Mouse (Mus musculus) adrenal gland, postnatal 14 days (tissue): ENCODE results near the gene Borcs5. TPM values are rescaled to one million over a fixed set of nuclear protein-coding genes. Genes with fewer than 3 reads are reported as not detected.
A peak's percentile ranks its signal among the peaks of the same experiment; 100 is the strongest.

Experiments
- DNase-seq: peaks from one replicate; pipeline ENCODE4 v3.0.0; 2021; ENCODE audit warnings: mixed read lengths
- long read RNA-seq, 2 experiments: library from polyadenylated mRNA; stranded (forward); transcript quantifications; one replicate each; pipeline ENCODE4 v2.0.0; 2021
- total RNA-seq: library from RNA; stranded (reverse); gene quantifications from 2 replicates; pipeline ENCODE4 v1.2.3, GENCODE M21; 2021

The Borcs5 gene
- total RNA-seq = 11.9 TPM in 2 replicates
- long read RNA-seq, experiment 1, transcript Borcs5-201 (4 exons, 1,764 nt) = major isoform, 25 of 29 reads
- long read RNA-seq, experiment 1, partial matches to known transcripts = 0 of 29 reads
- long read RNA-seq, experiment 1, other reads (novel, unspliced or antisense) = 4 of 29 reads
- long read RNA-seq, experiment 2, transcript Borcs5-201 (4 exons, 1,764 nt) = major isoform, 17 of 23 reads
- long read RNA-seq, experiment 2, partial matches to known transcripts = 1 of 23 reads
- long read RNA-seq, experiment 2, other reads (novel, unspliced or antisense) = 4 of 23 reads

DNA sequence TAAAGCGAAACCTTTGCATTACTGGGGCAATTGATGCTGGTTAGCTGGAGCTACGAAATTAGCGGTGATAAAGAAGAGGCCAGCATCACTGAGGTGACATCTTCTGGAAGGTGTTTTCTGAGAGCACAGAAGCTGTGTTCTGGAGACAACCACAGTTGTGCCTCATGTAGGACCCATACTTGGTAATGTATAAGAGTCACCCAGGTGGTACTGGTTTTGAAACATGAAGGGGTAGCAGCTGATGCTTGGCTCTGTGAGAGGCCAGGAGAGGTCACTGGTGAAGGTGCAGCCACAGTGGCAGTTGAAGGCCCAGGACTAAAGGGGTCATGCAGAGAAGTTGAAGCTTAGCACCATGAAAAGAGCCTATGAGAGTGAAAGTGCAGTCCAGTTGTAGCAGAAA lies at the start of gene Borcs5:
Gene Borcs5, plus strand, starts transcription at position 301 of the 400 bp plus-strand sequence.
- no peak for DNase-seq

DNA sequence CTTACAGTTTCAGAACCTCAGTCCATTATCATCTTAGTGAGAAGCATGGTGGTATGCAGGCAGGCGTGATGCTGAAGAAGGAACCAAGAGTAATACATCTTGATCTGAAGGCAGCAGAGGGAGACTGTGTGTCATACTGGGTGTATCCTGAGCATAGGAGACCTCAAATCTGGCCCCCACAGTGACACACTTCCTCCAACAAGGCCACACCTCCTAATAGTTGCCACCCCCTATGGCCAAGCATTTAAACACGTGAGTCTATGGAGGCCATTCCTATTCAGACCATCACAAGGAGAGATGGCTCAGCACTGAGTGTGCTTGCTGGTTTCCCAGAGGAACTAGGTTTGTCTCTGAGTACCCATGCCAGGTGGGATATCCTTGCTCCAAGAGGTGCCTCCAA lies 47.7 kb upstream of the Borcs5 start:
- no peak for DNase-seq

GRCm38 (mm10) chr6:134594569-134595442 lies 44.5 kb upstream of the Borcs5 start:
- DNase-seq = peak; percentile 57

DNA sequence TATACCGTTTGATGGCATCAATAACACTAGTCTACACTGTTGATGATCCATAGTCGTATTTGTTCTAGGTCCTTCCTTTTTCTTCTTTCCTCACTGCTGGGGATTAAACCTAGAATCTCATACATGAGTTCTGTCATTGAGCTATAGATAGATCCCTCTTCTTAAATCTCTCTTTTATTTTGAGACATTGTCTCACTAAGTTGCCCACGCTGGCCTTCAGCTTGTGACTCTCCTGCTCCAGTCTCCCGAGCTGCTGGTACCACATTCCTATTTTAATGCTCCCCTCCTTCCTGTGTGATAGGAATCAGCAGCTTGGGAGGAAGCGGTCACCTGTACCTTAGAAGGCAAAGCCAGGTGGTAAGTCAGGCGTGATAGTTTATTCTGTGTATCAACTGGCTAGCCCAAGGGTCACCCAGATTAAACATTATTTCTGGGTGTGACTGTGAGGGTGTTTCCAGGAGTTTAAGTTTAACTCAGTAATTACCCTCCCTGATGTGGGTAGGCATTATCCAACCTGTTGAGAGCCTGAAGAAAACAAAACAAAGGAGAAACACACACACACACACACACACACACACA lies 41.6 kb upstream of the Borcs5 start:
- DNase-seq = no peak

DNA sequence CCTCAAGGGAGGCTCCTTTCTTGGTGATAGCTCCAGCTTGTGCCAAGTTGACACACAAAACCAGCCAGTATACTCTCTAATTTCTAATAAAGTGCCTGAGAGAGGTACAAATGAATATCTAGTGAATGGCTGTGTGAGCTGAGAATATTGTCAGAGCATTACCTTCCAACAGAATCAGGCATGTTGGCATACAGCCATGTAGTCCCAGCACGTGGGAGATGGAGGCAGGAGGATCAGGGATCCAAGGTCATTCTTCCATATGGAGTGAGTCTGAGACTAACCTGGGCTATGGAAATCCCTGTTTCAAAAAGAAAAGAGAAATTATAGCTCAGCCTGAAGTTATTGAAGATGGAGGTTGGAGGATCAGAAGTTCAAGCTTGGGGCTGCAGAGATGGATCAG lies 40.1 kb upstream of the Borcs5 start:
- DNase-seq = no peak

- peak; percentile 26 for DNase-seq
Measured at GRCm38 (mm10) chr6:134601130-134601529, 38.2 kb upstream of the Borcs5 start.

DNA sequence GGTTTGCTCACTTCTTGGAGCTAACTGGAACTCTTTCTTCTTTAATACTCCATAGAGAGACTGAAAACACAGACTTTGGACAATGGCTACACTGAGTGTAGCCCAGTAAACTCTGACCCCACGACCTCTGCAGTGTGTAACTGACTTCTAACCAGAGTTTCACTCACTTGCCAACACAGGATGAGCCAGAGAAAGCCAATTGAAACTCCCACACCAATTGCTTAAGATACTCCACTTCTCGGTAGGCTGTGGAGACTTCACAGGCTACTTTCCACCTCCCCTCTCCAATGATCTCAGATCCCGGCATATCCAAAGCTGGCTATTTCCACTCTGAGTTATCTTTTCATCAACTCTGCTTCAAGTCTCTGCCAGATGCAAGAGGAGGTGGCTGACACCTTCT lies 37.5 kb upstream of the Borcs5 start:
- peak; percentile 37 for DNase-seq

GRCm38 (mm10) chr6:134602371-134603003 lies 36.8 kb upstream of the Borcs5 start:
- DNase-seq = no peak

GRCm38 (mm10) chr6:134605196-134605595 lies 34.1 kb upstream of the Borcs5 start:
- no peak for DNase-seq

GRCm38 (mm10) chr6:134606540-134606939 lies 32.8 kb upstream of the Borcs5 start:
- peak; percentile 23 for DNase-seq

DNA sequence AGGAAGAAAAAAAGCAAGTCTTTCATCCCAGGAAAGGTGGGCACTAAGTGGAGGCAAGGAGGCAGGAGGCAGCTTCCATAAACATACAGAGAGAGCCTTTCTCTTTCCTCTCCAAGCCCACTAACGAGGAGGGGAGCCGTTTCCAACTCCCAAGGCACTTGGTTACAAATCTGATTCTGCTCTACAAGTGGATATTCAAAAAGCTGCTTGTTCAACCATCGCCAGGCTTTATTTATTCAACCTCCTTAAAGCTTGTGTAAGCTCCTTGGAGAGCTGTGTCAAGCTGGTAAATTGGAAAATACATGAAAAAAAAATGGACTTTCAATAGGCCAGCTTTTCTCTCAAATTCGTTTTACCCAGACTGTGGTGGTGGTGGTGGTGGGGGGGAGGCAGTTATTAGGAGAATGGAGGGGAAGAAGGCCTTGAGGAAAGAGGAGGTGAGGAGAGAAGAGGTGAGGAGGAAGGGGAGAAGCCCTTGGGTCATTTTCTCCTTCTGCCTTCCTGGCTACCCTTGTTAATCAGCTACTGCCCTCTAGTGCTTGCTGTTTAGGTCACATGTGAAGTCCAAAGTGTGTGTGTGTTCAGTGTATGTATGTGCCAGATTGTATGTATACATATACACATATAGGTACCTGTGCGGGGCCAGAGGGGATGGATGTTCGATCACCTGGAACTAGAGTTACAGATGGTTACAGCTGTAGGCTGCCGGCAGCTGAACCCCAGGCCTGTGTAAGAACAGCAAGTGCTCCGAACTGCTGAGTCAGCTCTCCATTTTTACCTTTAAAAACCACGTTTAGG lies 32.2 kb upstream of the Borcs5 start:
- DNase-seq = peak; percentile 48

DNA sequence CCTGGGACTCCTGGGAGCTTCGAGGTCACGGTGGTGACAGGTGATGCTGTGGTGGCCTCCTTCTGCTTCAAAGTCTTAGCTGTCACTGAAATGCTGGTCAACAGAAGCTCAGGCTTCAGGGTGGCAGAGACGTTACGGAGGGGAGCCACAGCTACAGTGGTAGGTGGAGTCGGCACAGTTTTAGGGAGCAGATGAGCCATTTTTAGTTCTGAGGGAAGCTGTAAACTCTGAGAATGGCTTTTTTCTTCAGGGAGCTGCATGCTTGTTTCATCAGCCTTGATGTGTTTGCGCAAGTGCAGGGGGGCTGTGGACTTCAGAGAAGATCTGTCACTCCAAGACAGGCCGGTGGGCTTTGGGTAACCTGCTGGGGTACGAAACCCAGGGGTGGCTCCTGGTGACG lies 28.9 kb upstream of the Borcs5 start:
- DNase-seq = no peak

- DNase-seq = no peak
Measured at GRCm38 (mm10) chr6:134611896-134612295, 27.4 kb upstream of the Borcs5 start.

DNA sequence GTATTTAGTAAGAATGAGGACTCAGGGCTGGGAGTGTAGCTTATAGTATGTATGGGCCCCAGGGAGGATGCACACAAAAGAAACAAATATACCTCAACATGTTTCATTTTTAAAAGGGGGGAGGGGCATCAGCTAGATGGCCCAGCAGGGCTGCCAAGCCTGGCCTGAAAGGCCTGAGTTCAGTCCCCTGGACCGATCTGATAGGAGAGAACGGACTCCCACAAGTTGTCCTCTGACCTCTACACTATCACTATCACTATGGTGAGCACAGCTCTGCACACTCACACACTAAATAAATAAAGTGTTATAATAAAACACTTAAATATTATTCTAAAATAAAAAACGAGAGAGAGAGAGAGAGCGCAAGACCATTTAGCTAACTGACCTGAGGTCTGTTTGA lies 25.0 kb upstream of the Borcs5 start:
- DNase-seq = no peak

GRCm38 (mm10) chr6:134614723-134615648 lies 24.3 kb upstream of the Borcs5 start:
- DNase-seq = peak; percentile 92

GRCm38 (mm10) chr6:134617589-134617988 lies 21.7 kb upstream of the Borcs5 start:
- DNase-seq = no peak

- no peak for DNase-seq
Measured at GRCm38 (mm10) chr6:134620129-134620528, 19.2 kb upstream of the Borcs5 start.

DNA sequence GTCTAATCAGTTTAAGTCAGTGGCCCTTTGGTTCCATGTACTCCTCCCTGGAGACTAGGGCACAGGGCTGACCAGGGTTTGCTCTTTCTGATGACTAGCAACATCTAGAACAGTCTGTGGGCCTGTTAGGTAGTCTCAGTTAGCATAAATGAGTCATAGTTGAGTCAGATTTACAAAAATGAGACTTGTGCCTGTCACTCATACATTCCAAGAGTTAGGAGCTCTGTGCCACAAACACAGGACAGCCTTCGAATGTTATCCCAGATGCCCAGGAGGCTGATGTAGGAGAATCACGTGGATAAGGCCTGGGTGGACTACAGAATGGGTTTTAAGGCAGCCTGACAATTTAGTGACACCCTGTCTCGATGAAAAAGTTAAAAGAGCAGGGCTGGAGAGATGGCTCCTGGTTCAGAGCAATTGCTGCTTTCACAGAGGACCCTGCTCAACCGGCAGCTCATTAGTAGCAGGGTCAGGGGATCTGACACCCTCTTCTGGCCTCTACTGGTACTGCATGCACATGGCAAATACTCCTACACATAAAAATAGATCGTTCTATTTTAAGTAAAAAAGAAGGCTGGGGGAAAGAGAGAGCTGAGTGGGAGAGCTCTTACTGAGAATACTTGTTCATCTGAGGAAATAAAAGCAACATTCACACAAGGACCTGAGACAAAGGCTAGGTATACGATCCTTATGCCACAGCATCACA lies 18.3 kb upstream of the Borcs5 start:
- DNase-seq = peak; percentile 32

GRCm38 (mm10) chr6:134621552-134621949 lies 17.8 kb upstream of the Borcs5 start:
- peak; percentile 11 for DNase-seq

- DNase-seq = no peak
Measured at GRCm38 (mm10) chr6:134625431-134625830, 13.9 kb upstream of the Borcs5 start.
